Mouse (Mus musculus) urinary bladder, adult 18-20 months (tissue): Measurements from ENCODE around the gene Mapkapk2.

Source experiments
- DNase-seq, 2 experiments: peaks; one replicate each; pipeline ENCODE4 v3.0.0; 2022; ENCODE audit warnings: low spot score in 2 of 2, mixed read lengths in 2 of 2

Gene Mapkapk2

DNA sequence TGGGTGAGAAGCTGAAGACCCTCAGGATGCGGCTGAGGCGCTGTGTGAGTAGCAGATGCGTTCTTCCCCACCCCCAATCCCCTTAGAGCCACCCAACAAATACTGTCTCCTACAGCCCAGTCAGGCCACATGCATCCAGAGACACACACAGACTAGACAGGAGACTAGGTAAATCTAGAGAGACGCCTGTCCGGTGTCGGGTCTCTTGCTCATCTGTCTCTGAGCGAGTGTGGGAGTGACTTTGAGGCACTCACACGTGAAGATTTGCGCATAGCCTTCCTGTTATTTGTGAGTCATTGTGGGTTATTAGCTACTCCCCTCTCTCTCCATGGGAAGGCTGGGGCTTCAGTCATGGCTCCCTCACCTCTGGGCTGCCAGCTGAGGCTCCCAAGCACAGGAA lies 76.2 kb downstream of the Mapkapk2 start:
- no peak for DNase-seq

DNA sequence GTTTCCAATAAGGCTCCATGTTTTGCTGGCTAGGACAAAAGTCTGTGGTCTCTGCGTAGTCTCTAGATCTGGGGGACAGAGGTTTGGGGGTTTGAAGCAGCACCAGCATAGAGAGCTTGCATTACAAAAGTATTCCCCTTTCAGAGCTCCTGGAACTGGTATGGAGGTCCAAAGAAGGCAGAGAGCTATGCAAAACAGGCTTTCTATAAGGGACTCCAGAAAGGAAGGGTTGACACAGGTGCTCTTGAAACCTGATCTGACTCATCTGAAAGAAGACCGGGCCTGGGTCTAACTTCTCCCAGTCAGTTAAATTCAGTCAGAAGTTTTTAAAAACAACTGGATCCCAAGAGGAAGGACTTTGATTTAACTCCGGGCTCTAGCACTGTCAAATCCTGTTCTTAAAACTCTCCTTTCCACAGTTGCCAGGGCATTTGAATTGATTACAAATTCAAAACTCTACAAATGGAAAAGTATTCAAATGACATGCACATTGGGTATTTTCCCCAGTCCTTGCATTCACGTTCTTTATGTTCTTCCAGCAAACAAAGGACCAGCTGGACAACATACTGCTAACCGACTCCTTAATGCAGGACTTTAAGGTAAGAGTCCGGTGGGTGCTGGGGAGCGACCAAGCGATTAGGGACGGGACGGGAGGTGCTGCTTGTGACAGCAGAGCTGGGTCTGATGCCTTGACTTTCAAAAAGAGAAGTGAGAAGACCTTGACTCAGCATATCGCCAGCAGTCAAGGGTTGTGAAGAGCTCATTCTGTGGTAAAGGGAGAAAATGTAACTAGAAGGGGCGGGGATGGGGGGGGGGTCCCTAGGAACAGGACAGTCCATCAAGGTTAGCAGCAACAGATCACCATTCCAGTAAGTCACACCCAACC lies 77.0 kb downstream of the Mapkapk2 start:
- no peak for DNase-seq

DNA sequence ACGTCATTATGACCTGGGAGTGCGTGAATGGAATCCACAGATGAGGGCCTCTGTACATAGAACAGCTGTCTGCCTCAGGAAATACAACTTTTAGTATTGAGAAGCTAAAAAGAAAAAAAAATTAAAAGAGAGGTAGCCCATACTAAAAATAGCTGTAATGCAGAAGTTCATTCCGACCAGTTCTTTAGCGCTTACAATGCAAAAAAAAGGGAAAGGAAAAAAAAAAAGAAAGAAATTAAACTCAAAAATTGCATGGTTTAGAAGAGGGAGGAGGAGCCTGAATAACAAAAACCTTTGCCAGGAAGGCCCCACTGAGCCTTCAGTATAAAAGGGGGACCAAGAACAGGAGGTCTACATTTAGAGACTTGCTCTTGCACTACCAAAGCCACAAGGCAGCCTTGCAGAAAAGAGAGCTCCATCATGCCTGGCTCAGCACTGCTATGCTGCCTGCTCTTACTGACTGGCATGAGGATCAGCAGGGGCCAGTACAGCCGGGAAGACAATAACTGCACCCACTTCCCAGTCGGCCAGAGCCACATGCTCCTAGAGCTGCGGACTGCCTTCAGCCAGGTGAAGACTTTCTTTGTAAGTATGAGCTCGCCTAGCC lies 78.0 kb downstream of the Mapkapk2 start, which contains the start of gene Il10:
Il10 (plus strand) TSS at position 354 of the 607 bp plus-strand sequence.
- no peak for DNase-seq

DNA sequence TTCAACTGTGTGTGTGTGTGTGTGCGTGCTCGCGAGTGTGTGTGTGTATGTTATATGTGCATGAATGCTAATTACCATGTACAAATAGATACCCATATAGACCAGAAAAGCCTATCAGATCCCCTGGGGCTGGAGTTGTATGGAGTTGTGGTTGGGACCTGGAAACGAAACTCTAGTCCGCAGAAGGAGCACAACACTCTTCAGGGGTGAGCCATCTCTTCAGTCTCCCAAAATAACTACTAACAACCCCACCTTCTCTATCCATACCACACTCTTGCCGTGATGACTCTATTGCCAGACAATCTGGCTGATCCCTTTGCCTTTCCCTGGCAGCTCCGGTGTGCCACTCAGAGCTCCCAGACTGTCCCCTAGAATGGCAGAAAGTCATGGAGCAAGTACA lies 81.7 kb downstream of the Mapkapk2 start:
- no peak for DNase-seq

DNA sequence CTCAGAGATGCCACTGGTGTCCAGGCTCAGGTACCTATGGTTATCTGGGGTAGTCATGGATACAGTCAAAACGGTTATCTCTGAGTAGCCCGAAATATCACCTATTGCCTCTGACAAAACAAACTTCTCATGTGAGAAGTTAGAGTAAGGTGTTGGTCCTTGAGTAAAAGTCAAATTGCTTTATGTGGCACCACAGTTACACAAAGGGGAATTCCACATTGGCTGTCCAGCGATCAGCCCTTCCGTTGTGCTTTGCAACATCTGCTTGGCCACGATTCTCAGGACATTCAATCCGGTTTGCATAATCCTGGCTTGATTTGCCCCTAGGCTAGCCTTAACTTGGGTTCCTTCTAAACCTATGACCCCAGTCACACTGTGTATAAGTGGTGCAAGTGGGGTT lies 82.3 kb downstream of the Mapkapk2 start:
- DNase-seq, result no peak

DNA sequence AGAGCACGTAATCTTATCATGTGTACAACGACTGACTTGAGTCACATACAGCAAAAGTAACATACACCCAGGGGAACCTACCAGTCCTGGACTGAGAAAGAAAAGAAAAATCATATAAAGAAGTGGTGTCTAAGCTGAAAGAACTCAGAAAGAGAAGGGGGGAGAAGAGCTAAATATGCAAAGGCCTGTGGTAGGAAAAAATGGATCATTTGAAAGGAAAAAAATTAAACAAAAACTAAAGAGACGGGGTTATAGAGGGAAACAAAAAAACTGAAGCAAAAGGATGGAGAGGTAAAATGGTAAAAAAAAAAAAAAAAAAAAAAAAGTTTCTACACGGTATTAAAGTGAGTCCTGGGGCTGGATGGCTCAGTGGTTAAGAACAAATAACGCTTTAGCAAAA lies 83.7 kb downstream of the Mapkapk2 start:
- no peak for DNase-seq

DNA sequence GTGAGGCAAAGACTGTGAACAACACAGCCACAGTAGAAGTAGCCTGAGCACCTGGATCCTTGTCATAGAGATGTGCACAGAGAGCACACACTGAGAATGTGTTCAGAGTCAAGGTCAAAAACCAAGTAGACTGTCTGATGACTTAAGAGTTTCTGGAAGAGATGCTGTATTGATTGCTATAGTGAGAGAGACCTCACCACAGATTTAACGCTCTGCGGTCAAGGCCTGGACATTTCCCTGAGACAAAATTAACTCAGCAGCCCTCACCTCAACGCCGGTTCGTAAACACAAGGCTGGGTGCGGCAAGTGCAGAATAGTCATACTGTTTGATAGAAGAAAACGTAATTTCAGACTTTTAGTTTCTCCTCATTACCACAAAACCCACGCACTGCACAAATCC lies 85.1 kb downstream of the Mapkapk2 start:
- no peak for DNase-seq

DNA sequence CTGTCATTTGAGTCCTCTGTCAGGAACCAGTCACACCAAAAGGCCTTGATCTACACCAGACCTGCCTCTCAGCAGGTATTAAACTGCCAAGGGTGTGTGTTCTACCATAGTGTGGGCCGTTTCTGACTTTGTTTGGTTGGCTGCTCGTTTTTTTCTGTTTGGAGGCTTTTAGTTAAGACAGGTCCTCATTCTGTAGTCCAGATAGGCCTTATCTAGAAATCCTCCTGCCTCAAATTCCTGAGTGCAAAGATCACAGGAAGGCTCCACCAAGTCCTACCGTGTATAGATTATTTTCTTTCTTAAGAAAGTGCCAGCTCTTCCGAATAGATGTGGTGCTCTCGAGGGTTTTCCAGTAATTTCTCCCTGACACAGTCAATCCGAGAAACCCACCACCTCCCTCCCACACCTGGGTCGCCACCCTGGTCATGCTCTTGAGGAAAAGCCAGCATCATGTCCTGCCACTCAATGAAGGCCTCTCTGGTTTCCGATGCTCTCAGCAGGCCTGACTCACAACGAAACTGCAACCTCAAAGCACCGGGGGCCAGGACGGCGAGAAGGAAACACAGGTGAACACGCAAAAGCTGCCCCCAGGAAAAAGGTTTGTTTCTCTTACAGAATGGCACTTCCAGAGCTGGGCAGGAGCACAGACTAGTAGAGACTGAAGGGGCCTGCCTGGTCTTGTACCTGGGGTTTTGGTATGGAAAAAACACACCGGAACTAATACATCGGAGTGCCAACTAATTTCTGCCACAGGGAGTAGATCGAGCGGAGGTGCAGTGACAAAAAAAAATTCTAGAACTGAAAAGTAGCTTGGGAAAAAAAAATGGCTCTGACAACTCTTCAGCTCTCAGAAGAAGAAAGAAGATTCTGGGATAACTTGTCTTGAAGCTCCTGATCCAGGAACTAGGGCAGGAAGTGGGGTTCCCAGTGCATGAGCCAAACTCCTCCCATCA lies 87.1 kb downstream of the Mapkapk2 start:
- DNase-seq, result no peak

DNA sequence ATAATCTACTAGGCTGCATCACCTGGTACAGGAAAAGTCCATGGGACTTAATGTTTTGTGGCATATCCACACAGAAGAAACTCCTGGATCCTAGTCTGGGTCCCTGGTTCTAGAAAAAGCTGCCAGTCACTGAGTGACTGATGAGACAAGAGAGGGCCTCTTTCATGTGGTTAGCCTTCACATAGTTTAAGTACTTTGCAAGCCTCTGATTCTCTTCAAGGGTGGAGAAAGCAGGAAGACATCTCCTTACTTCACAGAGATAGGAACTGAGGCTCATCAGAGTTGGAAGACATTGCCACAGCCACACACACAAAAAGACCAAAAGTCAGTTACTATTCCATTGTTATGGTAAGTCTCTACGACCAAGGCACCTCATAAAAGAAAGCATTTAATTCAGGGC lies 91.6 kb downstream of the Mapkapk2 start:
- no peak for DNase-seq
